Mouse (Mus musculus) forebrain, embryonic 15.5 days (tissue): ENCODE data around the gene Bckdha. TPM values are rescaled to one million over a fixed set of nuclear protein-coding genes. Genes with fewer than 3 reads are reported as not detected.
A peak's percentile ranks its signal among the peaks of the same experiment; 100 is the strongest.

Experiments
- ATAC-seq: fragments of 200-750 bp; cut with Nextera tagmentation; replicated peaks from 2 replicates; pipeline ENCODE4 v1.8.0; 2017; ENCODE audit warnings: mild to moderate bottlenecking, moderate TSS enrichment, moderate library complexity
- H3K27ac ChIP-seq: fragments of 300-500 bp; sonication (generic); replicated peaks from 2 replicates; pipeline ENCODE4 v1.5.1; 2015; ENCODE audit warnings: mild to moderate bottlenecking, inconsistent platforms
- H3K27me3 ChIP-seq: fragments of 300-500 bp; sonication (generic); 2 replicates; pipeline ENCODE4 v1.6.1; 2015; ENCODE audit warnings: inconsistent platforms
- H3K36me3 ChIP-seq: fragments of 300-500 bp; sonication (generic); 2 replicates; pipeline ENCODE4 v1.6.1; 2015; ENCODE audit warnings: mild to moderate bottlenecking, inconsistent platforms
- H3K4me1 ChIP-seq: fragments of 300-500 bp; sonication (generic); 2 replicates; pipeline ENCODE4 v1.6.1; 2015; ENCODE audit warnings: inconsistent platforms
- H3K4me2 ChIP-seq: fragments of 300-500 bp; sonication (generic); replicated peaks from 2 replicates; pipeline ENCODE4 v1.6.1; 2015; ENCODE audit warnings: mild to moderate bottlenecking, inconsistent platforms
- H3K4me3 ChIP-seq: fragments of 300-500 bp; sonication (generic); 2 replicates; pipeline ENCODE4 v1.5.1; 2015; ENCODE audit warnings: mild to moderate bottlenecking, inconsistent platforms
- H3K9ac ChIP-seq: fragments of 300-500 bp; sonication (generic); replicated peaks from 2 replicates; pipeline ENCODE4 v1.6.1; 2015; ENCODE audit warnings: mild to moderate bottlenecking, inconsistent platforms
- H3K9me3 ChIP-seq: fragments of 300-500 bp; sonication (generic); 2 replicates; pipeline ENCODE4 v1.6.1; 2016; ENCODE audit warnings: inconsistent platforms
- WGBS: fragments of 180-500 bp; shearing (Covaris S2); methylation state at CpG from one replicate; pipeline ENCODE4 v1.1.7; 2015; ENCODE audit warnings: mixed read lengths; 5-methylcytosine and 5-hydroxymethylcytosine counted together
- polyA plus RNA-seq: library from polyadenylated mRNA; unstranded; fragments of >200 nt; fragmentation: Nextera tagmentation; extraction: Ambion mirVana; gene quantifications from 2 replicates; pipeline ENCODE4 v1.2.1, GENCODE M21; 2015

Bckdha gene
- polyA plus RNA-seq, 1 experiment from 2014 or later: 57.8 TPM

DNA sequence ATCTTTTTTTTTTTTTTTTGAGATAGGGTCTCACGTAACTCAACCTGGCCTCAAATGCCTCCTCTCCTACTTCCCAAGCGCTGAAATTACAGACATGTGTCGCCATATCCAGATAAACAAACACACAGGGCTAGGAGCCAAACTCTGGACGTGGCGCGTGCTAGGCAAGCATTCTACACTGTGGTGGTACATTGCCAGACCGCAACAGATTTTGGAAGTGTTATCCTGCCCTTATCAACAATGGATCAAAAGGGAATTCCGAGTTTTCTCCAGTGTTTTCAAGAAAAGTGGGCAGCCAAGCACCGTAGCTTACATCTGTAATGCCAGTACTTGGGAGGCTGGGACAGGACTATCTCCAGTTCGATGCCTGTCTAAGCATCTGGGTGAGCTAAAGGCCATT, 996 bp downstream of the Bckdha start:
- Histone ChIP-seq H3K4me1 (peaks cover 29% of the 10 kb centered on the region), H3K36me3 (no peaks in the 10 kb centered on the region), H3K4me3 (peak overlapping the region; percentile 73), H3K27me3 (no peaks in the 10 kb centered on the region), H3K27ac (no peak overlapping the region; the same call in 1 of the 2 replicates), H3K9me3 (no peaks in the 10 kb centered on the region), H3K9ac (peak overlapping the region; percentile 73), H3K4me2 (peak overlapping the region; percentile 89)
- no peak for ATAC-seq
- WGBS: 38% methylated on average over 10 of the region's 10 CpGs

- Histone ChIP-seq H3K36me3 (no peaks in the 10 kb centered on the region), H3K4me1 (peaks cover 29% of the 10 kb centered on the region), H3K4me3 (no peak overlapping the region), H3K27me3 (no peaks in the 10 kb centered on the region), H3K9ac (no peak overlapping the region), H3K27ac (no peak overlapping the region), H3K4me2 (no peak overlapping the region), H3K9me3 (no peaks in the 10 kb centered on the region)
- ATAC-seq: no peak
- 78% methylated on average over 11 of the region's 11 CpGs for WGBS
Measured at GRCm38 (mm10) chr7:25655601-25656428, 3.0 kb downstream of the Bckdha start.

GRCm38 (mm10) chr7:25652244-25652759, 6.5 kb downstream of the Bckdha start:
- H3K27ac ChIP-seq: no peak overlapping the region
- no peak overlapping the region for H3K9ac ChIP-seq
- H3K27me3 ChIP-seq: no peaks in the 10 kb centered on the region
- no peak for ATAC-seq
- H3K36me3 ChIP-seq: no peaks in the 10 kb centered on the region
- no peak overlapping the region for H3K4me3 ChIP-seq
- peaks cover 11% of the 10 kb centered on the region for H3K4me1 ChIP-seq
- no peaks in the 10 kb centered on the region for H3K9me3 ChIP-seq
- WGBS: 93% methylated on average over 12 of the region's 12 CpGs
- H3K4me2 ChIP-seq: no peak overlapping the region

DNA sequence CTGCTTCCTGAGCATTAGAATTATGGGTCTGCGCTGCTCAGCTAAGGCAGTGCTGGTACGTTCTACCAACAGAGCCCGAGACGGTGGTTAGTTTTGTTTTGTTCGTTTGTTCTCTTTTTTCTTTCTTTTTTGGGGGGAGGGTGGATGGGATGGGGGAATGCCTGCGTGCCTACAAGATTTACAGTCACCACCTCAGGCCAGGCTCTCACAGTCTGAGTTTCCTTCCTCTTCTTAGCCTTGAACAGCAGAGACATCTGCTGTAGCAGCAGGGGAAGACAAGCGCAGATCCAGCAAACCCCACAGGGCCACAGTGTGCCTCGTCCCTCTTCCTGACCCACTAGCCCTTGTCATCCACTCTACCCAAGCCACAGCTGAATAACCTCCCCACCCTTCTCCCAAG, 7.5 kb downstream of the Bckdha start:
- 93% methylated on average over 8 of the region's 8 CpGs for WGBS
- ATAC-seq: no peak
- no peaks in the 10 kb centered on the region for H3K27me3 ChIP-seq

DNA sequence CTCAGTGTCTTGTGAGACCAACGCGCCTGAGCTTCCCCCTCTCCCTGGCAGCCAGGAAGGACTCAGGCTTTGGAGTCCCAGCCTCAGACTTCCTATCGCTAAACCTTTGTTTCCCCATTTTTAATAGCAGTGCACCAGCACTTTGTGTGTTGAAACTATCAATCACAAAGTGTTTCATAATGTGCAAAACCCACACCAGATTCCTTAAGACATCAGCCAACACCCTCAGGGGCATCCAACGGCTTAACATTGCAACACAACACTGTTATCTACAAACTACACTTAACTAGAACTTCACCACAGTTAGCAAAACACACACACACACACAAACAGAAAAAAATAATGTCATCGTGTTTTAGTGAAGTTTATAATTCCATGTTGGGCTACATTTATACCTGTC, 8.9 kb downstream of the Bckdha start:
- Histone ChIP-seq H3K27ac (no peak overlapping the region), H3K36me3 (no peaks in the 10 kb centered on the region), H3K9me3 (no peaks in the 10 kb centered on the region), H3K9ac (no peak overlapping the region), H3K4me3 (no peak overlapping the region), H3K4me1 (no peaks in the 10 kb centered on the region), H3K4me2 (no peak overlapping the region), H3K27me3 (no peaks in the 10 kb centered on the region)
- 84% methylated on average over 5 of the region's 5 CpGs for WGBS
- no peak for ATAC-seq

More for the DNA sequence above, 7.5 kb downstream of the Bckdha start:
- no peaks in the 10 kb centered on the region for H3K36me3 ChIP-seq
- H3K9ac ChIP-seq: no peak overlapping the region
- no peak overlapping the region for H3K4me2 ChIP-seq
- H3K4me3 ChIP-seq: no peak overlapping the region
- peaks cover under 1% of the 10 kb centered on the region; the same call in 1 of the 2 replicates for H3K4me1 ChIP-seq
- H3K9me3 ChIP-seq: no peaks in the 10 kb centered on the region
- H3K27ac ChIP-seq: no peak overlapping the region

- 63% methylated on average over 5 of the region's 5 CpGs for WGBS
- Histone ChIP-seq H3K4me1 (no peaks in the 10 kb centered on the region), H3K27ac (no peak overlapping the region), H3K9me3 (no peaks in the 10 kb centered on the region), H3K36me3 (no peaks in the 10 kb centered on the region), H3K27me3 (no peaks in the 10 kb centered on the region), H3K9ac (no peak overlapping the region), H3K4me3 (no peak overlapping the region), H3K4me2 (no peak overlapping the region)
- ATAC-seq: no peak
Measured at GRCm38 (mm10) chr7:25647574-25648123, 11.1 kb downstream of the Bckdha start.

DNA sequence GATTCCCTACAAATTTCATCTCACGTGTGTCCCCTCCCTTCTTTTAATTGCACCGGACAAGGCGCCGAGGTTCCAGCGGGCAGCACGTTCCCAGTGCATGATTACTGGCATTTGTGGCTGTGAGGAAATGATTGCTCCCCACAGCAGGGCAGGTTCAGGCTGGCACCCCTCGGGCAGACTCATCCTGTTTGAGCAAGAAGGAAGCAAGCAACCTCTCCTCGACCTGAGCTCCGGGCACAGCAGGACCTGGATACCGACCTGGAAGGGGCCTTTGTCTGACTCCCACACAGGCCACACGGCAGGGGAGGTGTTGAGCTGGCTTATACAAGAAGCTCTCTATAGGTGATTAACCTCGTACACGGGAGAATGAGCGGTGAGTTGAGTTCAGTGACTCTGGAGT, 13.7 kb downstream of the Bckdha start:
- no peak overlapping the region for H3K4me3 ChIP-seq
- H3K36me3 ChIP-seq: no peaks in the 10 kb centered on the region
- no peaks in the 10 kb centered on the region for H3K27me3 ChIP-seq
- H3K4me1 ChIP-seq: no peaks in the 10 kb centered on the region
- no peak overlapping the region for H3K9ac ChIP-seq
- no peak overlapping the region for H3K27ac ChIP-seq
- no peaks in the 10 kb centered on the region for H3K9me3 ChIP-seq
- no peak for ATAC-seq
- H3K4me2 ChIP-seq: no peak overlapping the region
- 29% methylated on average over 14 of the region's 14 CpGs for WGBS

DNA sequence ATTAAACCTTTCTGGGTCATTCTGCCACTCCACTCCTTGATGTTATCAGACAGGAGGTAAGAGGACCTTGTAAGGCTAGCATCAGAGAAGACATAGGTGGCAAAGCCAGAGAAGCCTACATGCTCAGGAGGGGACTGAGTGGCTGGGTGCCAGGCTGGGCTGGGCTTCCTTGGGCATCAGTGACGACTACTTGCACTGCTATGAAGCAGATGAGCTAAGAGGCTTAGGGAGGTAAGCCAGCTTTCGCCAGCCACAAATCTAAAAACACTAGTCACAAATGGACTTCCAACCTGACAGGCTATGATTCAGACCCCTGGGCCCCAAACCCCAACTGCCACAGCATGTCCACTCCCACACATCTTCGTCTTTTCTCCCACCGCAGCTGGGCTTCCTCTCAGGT, 14.2 kb downstream of the Bckdha start:
- 66% methylated on average over 4 of the region's 4 CpGs for WGBS

GRCm38 (mm10) chr7:25644136-25644535, 14.6 kb downstream of the Bckdha start:
- H3K27me3 ChIP-seq: no peaks in the 10 kb centered on the region
- WGBS: 78% methylated on average over 10 of the region's 10 CpGs
- H3K36me3 ChIP-seq: no peaks in the 10 kb centered on the region
- no peak for ATAC-seq
- no peak overlapping the region for H3K4me2 ChIP-seq
- no peak overlapping the region for H3K4me3 ChIP-seq
- H3K9ac ChIP-seq: no peak overlapping the region
- 0 out of 2 replicates have a peak, but pooled peaks cover 5% of the 10 kb centered on the region for H3K4me1 ChIP-seq
- H3K9me3 ChIP-seq: no peaks in the 10 kb centered on the region
- H3K27ac ChIP-seq: no peak overlapping the region

More for the DNA sequence above, 14.2 kb downstream of the Bckdha start:
- Histone ChIP-seq H3K27me3 (no peaks in the 10 kb centered on the region), H3K4me2 (no peak overlapping the region), H3K36me3 (no peaks in the 10 kb centered on the region), H3K9me3 (no peaks in the 10 kb centered on the region), H3K4me3 (no peak overlapping the region), H3K9ac (no peak overlapping the region), H3K27ac (no peak overlapping the region), H3K4me1 (0 out of 2 replicates have a peak, but pooled peaks cover 2% of the 10 kb centered on the region)
- ATAC-seq: no peak

DNA sequence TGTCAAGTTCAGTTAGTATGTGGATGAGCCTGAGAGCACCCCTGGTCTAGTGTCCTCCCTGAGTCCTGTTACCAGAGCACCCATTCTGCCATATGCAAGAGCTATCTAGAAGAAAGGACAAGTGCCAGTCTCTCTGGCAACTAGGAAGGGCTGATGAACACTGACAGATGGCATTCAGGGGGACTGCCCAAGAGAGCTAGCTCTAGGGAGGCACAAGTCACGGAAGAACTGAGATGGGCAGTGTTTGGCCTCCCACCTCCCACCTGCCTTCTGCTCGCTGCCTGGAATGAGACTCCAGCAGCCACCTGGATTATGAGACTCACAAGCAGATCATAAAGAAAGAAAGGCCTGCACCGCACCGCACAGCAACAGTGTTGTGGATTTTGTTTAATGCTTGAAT, 19.0 kb downstream of the Bckdha start:
- 0 out of 2 replicates have a peak, but pooled peaks have one; percentile 46 for ATAC-seq
- H3K27ac ChIP-seq: no peak overlapping the region; the same call in 1 of the 2 replicates

GRCm38 (mm10) chr7:25637099-25637498, 21.7 kb downstream of the Bckdha start:
- Histone ChIP-seq H3K9ac (no peak overlapping the region), H3K4me3 (no peak overlapping the region), H3K36me3 (0 out of 2 replicates have a peak, but pooled peaks cover 2% of the 10 kb centered on the region), H3K27me3 (no peaks in the 10 kb centered on the region), H3K4me1 (0 out of 2 replicates have a peak, but pooled peaks cover 5% of the 10 kb centered on the region), H3K9me3 (no peaks in the 10 kb centered on the region), H3K27ac (no peak overlapping the region), H3K4me2 (no peak overlapping the region)
- WGBS: 95% methylated on average over 5 of the region's 5 CpGs
- ATAC-seq: no peak

More for the DNA sequence above, 19.0 kb downstream of the Bckdha start:
- H3K36me3 ChIP-seq: no peaks in the 10 kb centered on the region
- H3K4me2 ChIP-seq: no peak overlapping the region
- 79% methylated on average over 4 of the region's 4 CpGs for whole genome bisulfite sequencing
- no peaks in the 10 kb centered on the region for H3K27me3 ChIP-seq
- no peak overlapping the region for H3K4me3 ChIP-seq
- H3K4me1 ChIP-seq: 0 out of 2 replicates have a peak, but pooled peaks cover 5% of the 10 kb centered on the region
- H3K9me3 ChIP-seq: no peaks in the 10 kb centered on the region
- no peak overlapping the region for H3K9ac ChIP-seq

GRCm38 (mm10) chr7:25636373-25636772, 22.4 kb downstream of the Bckdha start:
- H3K4me1 ChIP-seq: 0 out of 2 replicates have a peak, but pooled peaks cover 5% of the 10 kb centered on the region
- H3K4me2 ChIP-seq: no peak overlapping the region
- no peak overlapping the region for H3K9ac ChIP-seq
- H3K27ac ChIP-seq: no peak overlapping the region
- H3K4me3 ChIP-seq: no peak overlapping the region
- H3K36me3 ChIP-seq: peaks cover 4% of the 10 kb centered on the region; the same call in 1 of the 2 replicates
- H3K9me3 ChIP-seq: no peaks in the 10 kb centered on the region
- H3K27me3 ChIP-seq: no peaks in the 10 kb centered on the region
- ATAC-seq: no peak
- WGBS: 75% methylated on average over 3 of the region's 3 CpGs
